Mouse (Mus musculus): ENCODE results near the gene Fam166a.
A peak's percentile ranks its signal among the peaks of the same experiment; 100 is the strongest.

The Fam166a gene

GRCm38 (mm10) chr2:25218445-25218844 is at the start of gene Fam166a:
Gene Fam166a, plus strand, starts transcription at chr2:25218745.
- peak; percentile 23 for DNase-seq

- DNase-seq: peak; percentile 82
These were observed 48.8 kb upstream of the Fam166a start for GRCm38 (mm10) chr2:25169778-25170177.

GRCm38 (mm10) chr2:25170326-25171100 is 48.0 kb upstream of the Fam166a start:
- no peak for DNase-seq

DNA sequence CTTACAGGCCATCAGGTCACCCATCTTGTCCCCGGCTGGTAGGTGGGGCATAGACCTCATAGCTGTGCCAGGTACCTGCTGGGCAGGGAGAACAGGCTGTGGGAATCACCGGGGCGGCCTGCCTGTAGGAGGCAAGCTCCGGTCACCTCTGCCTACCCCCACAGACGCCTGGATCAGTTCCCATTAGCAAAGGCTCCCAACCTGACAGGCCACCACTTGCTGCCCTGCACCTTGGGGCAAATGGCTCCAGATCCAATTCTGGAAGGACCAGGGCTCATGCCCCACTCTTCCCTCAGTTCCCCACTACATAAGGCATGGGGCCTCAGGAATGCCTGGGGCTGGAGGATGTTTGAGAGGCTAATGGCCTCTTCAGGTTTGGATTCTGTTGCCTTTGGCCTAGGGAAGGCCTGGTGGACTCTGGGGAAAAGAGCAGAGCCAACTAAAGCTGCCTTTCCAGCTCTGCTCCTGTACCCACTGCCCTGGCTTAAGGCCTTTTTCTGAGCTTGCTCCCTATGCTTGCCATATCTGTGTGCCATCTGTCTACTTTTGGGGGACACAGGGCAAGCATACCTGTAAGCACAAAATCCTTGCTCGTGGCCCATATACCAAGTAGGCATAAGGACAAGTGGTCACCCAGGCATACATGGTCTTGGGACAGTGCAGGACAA is 47.3 kb upstream of the Fam166a start:
- DNase-seq: no peak

DNA sequence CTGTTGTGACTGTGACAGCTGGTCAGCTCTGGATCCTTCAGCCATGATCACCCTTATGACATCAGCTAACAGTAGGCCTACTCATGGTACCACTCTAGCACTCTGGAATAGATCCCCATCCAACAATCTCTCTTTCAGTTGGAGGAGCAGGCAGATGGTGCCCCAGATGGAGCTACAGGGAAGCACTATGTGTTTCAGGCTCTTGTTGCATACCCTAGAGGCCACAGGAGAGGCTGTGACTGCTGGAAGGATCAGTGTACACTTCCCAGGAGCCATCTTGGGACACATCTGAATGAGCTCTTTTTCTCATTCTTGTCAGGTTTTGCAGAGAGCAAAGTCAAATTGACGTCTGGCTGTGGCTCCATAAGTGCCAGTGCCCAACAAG is 46.8 kb upstream of the Fam166a start:
- DNase-seq: peak; percentile 44

DNA sequence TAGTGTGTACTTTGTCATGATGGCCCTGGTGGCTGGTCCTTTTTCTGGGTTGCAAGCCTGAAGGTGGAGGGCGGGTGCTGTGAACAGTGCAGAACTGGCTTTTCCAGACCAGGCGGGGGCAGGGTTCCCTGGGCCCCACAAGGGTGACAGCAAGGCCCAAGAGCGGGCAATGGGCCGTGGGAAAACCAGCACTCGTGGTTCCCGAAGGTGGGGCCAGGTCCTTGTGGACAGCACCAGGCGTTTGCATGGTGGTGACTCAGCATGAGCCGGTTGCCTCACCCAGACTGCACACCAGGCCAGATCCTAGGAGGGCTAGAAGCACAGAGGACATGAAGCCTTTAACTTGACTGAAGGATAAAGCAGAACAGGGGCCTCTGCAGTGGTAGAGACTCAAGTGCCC is 45.9 kb upstream of the Fam166a start:
- DNase-seq: no peak

DNA sequence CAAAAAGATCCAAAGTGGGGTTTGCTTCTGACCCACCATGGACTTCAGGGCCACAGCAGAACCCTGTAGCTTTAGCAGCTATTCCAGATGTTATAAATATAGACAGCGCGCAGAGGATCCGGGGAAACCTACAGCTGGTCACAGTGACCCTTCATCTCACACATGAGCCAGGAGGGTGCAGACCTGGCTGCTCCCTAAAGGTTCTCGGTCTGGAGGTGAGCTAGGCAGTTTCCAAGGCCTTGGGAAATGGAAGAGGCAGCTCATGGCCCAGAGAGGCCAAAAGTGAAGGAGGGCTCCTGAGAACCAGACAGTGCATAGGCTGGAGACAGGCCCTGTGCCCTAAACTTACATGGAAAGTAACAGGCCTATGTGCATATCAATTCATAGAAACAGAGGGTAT is 44.7 kb upstream of the Fam166a start:
- DNase-seq: no peak

DNA sequence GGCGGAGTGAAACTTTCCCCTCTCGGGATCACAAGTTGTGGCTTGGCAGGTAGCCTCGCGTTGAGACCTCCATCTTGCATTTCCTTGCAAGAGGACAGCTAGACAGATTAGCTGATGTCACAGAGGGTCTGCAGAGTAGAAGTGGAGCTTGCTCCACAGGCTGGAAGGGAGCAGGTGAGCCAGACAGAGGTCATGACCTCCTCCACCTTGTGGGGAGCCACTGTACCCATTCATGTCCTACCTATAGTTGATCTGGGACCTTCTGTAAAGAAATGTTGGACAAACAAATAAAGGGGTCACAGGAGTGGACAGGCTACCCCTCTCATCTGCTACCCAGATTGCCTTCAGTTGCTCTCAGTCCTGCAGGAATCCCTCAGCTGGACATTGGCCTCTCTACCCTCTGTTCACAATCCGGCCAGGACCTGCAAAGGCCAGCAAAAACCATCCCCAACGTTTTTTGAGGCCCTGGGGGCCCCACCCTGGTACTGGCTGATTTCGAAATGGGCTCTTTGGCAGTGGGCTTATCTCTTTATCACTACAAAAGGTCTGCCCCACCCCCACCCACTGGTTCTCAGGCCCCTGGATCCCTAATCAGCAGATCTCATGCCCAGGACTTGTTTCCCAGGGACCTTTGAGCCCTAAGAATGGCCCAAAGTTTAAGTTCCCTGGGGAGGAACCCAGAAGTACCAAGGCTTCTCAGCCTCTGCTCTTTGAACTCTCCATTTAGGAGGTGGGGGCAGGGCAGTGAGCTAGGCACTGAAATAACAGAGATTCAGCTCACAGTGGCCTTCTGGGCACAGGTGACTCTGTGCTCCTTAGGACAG is 43.5 kb upstream of the Fam166a start:
- no peak for DNase-seq

DNA sequence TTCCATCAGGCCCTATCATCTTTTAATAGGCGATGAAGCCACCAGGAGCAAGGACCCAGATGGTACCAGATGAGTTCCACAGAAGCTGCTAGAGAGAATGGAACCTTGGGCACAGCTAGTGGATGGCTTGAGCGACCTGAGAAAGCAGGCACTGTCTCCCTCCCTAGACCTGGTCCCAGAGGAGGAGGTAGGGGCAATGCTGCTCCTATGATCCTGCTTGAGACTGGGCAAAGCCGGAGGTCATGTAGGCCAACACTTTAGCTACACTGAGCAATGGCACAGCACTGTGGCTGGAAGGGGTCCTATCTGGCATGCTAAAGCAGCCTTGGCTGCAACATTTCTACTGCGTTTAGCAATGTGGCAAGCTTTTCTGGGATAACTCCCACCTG is 42.9 kb upstream of the Fam166a start:
- no peak for DNase-seq

DNA sequence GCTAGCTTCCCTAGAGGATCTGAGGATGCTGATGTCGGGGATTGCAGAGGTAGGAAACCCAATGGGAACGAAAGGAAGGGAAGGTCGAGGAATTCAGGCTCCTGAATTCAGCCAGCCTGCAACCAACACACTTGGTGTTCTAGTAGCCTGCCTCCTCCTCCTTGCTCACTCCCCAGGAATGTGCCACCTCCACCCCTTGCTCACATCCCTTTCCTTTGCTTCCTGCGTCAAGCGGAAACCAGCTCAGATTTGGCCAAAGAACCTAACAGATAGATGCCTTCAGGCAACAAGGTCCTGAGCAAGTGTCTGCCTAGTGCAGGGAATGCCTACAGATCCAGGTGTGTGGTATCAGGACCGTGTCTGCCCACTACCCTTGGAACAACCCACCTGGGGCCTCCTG is 42.0 kb upstream of the Fam166a start:
- no peak for DNase-seq

DNA sequence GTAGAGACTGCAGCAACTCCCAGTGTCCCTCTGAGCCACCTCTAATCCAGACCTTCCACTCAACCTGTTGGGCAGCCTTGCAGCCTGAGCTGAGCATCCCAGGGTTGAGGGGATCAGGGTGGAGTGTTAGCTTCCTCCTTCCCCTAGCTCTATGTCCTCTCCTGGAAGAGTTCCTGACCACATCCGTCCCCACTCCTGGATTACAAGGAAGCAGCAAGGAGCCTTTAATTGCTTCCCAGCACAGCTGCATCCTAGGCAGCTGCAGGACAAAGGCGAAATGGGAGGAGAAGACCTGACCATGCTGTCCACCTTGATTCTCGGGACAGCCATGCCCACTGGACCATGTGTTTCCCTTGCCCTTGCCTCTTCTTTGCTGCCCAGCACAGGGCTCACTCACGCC is 41.5 kb upstream of the Fam166a start:
- peak; percentile 23 for DNase-seq

GRCm38 (mm10) chr2:25177685-25178084 is 40.9 kb upstream of the Fam166a start:
- DNase-seq: peak; percentile 91

GRCm38 (mm10) chr2:25178285-25178972 is 40.1 kb upstream of the Fam166a start:
- peak; percentile 76 for DNase-seq

- DNase-seq: no peak
These were observed 38.9 kb upstream of the Fam166a start for GRCm38 (mm10) chr2:25179566-25180217.

DNA sequence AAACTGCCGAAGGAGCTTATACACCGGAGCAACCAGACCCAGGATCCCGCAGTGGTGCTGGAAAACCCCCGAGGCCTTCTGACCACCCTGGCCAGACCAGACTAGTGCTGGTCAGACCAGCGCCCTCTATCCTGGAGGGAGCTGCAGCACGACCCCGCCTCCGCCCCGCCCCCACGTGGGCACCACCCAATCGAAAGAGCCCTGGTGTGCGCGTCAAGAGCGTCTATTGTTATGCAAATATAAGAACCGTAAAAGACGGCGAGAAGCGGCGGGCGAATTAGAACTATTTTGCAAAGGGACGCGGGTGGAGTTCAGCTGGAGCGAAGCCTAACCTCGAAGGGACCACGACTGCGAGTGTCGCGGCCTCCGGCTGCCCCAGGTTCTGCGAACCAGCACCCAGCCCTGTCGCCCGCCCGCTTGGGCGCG is 38.1 kb upstream of the Fam166a start, which contains the start of gene Nrarp:
Nrarp (plus strand) TSS at position 281 of the 426 bp plus-strand sequence.
- DNase-seq: peak; percentile 98

DNA sequence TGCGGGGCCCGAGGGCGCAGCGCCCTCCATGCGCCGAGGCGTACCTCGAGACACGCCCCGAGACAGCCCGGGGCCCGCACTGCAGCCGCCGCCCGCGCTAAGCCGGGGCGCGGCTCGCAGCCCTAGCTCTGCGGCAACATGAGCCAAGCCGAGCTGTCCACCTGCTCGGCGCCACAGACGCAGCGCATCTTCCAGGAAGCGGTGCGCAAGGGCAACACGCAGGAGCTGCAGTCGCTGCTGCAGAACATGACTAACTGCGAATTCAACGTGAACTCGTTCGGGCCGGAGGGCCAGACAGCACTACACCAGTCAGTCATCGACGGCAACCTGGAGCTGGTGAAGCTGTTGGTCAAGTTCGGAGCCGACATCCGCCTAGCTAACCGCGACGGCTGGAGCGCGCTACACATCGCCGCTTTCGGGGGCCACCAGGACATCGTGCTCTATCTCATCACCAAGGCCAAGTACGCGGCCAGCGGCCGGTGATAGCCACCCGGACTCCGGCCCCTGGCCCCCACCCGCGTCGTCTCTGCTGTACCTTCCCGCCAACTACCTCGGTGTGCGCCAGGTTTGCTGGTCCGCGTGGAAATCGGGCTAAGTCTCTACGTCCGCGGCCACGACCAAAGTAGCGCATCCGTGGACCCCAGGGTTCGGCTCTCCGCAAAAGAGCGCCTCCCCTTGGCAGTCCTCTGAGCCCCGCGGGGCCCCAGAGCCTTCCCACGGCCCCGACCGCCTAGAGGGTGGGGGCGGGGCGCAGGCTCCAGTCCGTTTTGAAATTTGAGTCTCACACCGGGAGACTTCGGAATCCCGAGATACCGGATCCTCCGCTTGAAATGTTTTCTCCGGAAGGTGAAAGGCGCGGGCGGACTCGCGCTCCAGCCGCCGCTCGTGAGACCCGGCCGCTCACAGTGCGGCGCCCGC is 37.3 kb upstream of the Fam166a start:
- DNase-seq: peak; percentile 85

DNA sequence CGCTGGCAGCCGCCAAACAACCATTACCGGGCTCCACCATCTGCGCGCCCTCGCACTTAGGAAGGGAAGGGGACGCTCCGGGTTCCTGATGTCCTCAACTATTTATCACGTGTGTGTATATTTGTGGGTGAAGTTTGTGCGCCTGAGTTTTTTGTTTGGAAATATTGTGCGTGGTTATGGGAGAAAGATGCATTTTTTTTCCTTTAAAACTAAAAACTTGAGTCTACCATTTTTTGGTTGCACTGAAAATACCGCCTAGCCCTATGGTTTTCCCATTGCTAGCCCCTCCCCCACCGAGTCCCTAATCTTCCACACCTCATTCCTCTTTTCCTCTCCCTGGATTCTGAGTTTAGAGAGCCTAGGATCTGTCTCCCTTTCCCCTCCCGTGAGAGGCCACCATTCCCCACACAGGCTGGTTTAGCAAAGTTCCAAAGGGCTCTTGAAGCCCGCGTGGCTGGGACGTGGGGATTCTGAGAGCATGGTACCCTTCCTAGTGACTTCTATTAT is 36.6 kb upstream of the Fam166a start:
- DNase-seq: no peak

GRCm38 (mm10) chr2:25182664-25183063 is 35.9 kb upstream of the Fam166a start:
- DNase-seq: peak; percentile 61

GRCm38 (mm10) chr2:25183336-25183735 is 35.2 kb upstream of the Fam166a start:
- no peak for DNase-seq

DNA sequence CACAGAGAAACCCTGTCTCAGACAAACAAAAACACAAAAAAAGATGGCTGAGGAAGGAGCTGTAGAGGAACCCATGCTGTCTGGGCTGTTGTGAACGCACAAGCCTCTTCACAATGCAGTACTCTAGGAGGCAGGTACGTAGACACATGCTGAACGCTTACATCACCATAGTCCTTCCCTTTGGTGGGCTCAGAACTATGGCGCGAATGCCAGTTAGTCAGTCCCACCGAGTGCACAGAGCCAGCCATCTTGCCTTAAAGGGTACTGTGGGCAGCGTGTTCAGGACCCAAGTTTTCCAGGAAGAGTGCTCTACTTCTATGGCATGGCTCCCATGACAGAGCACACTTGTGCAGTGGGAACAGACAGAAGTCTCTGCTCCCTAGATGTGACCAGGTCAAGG is 34.0 kb upstream of the Fam166a start:
- no peak for DNase-seq

Measured in retina, postnatal 1 day (tissue).